Mouse (Mus musculus): ENCODE data around the gene Psmd1.

Gene Psmd1

DNA sequence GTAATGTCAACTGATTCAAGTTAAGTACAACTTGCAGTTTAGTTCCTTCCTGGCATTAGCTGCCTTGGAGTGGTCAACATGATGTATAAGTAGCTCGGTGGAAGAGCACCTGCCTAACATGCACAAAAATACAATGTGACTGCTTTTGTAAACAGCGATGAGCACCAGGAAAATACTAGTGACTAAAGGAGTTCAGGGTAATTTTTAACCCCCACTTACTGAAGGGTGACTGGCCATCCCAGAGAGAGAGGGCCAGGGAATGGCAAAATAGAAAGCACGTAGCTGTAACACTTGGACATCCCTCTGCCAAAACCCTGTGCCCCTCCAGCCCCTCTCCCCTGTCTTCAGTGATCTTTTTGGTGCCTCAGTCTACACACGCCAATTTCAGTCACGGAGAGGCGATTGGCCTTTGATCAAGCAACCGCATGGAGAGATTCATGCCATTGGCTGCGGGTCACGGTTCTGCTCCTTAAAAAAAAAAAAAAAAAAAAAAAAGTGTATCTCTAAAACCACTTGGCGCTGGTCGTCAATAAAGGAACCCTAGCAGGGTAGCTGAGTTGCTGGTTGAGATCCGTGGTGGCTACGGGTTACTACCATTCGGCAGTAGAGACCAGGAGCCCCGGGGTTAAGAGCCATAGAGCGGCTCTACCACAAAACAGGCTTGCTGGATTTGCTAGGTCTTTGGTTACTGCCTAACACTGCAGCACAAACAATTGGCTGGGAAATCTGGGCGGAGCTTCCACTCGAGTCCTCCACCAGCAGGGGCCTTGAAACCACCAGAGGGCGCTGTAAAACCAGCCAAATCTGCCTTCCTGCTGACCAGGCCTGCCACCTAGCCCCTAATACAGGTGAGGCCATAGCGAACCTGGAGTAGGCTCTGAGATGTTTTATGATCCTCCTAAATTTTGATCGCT, 5.1 kb upstream of the Psmd1 start:
- DNase-seq (ENCODE audit: low spot score in 2 of 2): peak; percentile 86 to 90

DNA sequence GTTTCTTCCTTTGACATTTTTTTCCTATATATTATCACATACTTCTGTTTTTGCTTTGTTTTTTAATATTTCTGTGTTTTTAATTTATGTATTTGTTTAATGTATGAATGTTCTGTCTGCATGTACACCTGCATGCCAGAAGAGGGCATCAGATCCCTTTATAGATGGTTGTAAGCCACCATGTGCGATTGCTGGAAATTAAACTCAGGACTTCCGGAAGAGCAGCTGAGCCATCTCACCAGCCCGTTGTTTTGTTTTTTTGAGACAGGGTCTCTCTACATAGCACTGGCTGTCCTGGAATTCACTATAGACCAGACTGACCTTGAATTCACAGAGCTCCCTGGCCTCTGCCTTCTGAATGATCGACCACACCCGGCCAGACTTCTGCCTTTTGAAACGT, 1.7 kb upstream of the Psmd1 start:
- DNase-seq (ENCODE audit: low spot score in 2 of 2): no peak

DNA sequence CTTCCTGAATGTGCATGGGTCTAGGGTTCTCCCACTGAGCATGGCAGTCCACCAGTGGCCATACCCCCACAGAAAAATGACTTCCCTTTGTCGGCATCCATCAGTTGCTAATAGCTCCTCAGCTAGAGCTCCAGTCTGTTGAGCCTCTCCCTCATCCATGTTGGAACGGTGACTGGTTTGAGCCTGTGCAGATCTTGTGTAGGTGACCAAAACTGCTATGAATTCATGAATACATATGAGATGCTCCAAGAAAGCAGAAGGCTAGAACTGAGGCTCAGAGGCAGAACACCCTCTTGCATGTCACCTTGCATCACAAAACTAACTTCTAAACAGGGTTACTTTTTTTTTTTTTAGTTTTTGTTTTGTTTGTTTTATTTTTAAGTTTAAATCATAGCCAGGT, 12.4 kb downstream of the Psmd1 start:
- DNase-seq (ENCODE audit: low spot score in 2 of 2): no peak

DNA sequence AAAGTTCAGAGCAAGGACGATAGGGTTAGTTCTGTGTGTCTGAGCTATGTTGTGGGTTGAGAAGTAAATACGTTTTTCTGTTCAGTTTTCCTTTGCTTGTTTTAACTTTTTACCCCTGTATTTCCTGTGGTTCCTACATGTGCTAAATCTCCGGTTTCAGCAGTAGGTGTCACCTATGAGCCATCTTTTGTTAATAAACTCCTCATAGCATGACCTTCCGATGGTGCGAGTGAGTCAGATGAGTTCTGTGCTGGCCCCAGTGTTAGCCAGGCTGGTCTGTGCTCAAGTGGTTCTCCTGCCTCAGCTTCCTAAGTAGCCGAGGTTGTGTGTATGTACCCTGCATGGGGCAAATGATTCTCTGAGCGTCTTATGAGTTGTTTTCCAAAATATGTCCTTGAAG, 30.2 kb downstream of the Psmd1 start:
- no peak for DNase-seq (ENCODE audit: low spot score in 2 of 2)

DNA sequence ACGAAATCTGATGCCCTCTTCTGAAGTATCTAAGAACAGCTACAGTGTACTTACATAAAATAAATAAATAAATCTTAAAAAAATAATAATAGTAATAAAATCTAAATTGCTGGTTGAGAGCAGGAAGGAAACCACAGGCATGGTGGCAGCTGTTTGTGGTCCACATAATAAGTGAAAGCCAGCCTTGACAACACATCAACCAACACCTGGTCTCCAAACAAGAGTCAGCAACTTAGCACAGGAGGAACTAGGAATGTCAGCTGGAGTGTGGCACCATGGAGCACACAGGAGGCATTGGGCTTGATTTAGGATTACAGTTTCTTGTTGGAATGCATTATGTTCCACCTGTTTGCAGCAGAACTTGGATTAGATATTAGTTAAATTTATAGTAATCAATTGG, 40.9 kb downstream of the Psmd1 start:
- no peak for DNase-seq (ENCODE audit: low spot score in 2 of 2)

DNA sequence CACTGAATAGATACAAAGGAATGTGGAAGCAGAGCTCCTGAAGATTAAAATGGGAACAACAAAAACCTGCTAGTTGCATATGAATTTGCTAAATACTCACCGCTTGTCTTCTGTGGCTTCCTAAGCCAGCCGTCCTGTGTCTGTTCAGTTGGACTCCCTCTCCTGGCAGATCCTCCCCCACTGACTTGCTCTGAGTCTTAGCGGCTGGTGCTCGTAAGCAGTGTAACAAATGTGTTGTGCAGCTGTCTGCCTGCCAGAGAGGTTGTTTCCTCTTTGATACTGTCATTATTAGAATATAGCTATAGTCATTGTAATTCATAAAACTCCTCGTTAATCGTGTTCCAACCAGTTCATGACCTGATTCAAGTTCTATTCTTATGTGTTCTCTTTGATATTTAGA, 47.6 kb downstream of the Psmd1 start, which contains the start of gene Htr2b:
Htr2b (minus strand) TSS at position 192 of the 400 bp plus-strand sequence.
- peak; percentile 37 to 45 for DNase-seq (ENCODE audit: low spot score in 2 of 2)

DNA sequence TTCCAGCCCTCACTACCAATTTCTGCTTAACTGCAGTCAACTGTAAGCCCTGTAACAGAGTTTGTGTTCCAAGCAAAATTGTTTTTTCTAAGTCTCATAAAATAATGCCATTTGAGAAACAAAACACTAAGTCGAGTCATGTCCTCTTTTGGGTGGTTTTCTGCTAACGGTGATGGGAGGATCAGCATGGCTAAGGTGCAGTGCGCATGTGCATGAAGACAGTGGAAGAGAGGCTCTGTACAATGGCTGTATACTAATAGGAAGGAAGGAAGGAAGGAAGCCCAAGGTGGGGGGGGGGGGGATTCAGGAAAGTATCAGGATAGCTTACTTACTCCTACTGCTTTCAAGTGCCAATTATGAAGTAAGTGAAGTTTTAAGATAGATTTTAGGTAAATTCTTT, 50.0 kb downstream of the Psmd1 start:
- DNase-seq (ENCODE audit: low spot score in 2 of 2): no peak

DNA sequence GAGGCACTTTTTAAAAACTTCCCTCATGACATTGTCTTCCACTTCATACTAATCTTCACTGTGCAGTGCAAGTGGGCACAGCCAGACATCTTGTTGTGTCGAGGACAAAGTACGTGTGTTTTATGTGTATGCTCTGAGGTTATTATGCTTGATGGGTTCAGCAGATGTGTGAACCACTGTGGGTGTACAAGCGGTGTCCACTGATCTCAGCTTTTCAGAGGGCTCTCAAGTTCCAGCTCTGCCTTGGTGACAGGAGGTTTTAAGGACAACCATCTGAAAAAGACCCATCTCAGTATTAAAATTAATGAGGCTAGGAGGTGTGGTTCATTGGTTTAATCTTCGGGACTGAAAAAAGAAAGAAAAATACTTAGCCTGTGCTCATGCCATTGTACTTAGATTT, 55.4 kb downstream of the Psmd1 start:
- DNase-seq (ENCODE audit: low spot score in 2 of 2): no peak

DNA sequence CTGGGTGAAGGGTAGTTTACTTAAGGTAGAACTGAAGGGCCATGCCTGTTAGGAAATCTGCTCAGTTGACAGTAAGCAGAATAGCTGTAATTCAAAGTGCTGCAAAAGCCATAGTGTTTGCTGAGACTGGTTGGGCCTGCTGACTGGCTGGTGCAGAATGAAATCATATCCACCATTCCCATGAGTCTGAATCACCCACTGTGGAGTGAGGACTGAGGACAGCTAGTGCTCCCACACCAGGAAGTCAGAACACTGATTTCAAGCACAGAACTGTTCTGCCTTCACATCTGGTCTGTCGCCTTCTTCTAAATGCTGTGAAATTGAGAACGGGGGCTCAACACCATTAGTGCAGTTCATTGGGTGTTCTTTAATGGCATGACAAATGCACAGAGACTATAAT, 61.8 kb downstream of the Psmd1 start:
- no peak for DNase-seq (ENCODE audit: low spot score in 2 of 2)

DNA sequence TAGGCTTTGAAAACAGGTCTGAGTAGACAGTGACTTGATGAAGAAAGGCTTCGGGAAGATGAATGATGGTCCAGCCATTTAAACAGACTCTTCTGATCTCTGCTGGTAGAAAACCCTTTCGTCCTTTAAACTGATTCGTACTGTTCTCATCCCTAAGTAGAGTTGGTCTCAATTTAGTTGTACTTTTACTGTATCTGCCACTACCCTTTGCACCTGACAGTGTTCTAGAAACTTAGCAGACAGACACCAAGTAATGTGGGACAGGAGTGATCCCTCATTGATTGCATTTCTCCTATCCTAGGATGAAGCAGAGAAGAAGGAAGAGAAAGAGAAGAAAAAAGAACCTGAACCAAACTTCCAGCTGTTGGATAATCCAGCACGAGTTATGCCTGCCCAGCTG, 69.2 kb downstream of the Psmd1 start, which contains the start of gene Gm21972:
Gm21972 (plus strand) TSS at position 301 of the 400 bp plus-strand sequence.
- DNase-seq (ENCODE audit: low spot score in 2 of 2): no peak

DNA sequence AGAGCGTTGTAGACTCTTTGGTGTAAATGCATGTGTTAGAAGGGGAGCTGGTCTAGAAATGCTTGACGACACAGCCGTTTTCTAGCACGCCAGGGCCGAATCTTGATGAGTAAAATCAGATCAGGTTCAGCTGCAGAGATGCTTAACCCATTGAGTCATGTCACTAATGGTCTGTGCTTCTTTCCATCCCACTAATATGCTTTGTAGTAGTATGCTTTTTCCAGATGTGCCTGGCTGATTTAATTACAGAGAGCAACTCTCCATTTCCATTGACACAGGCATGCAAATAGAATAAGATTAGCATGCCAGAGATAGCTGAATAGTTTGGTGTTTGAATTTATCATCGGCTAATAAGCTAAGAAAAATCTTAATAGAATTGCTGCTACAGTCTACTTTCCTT, 71.1 kb downstream of the Psmd1 start:
- DNase-seq (ENCODE audit: low spot score in 2 of 2): no peak

DNA sequence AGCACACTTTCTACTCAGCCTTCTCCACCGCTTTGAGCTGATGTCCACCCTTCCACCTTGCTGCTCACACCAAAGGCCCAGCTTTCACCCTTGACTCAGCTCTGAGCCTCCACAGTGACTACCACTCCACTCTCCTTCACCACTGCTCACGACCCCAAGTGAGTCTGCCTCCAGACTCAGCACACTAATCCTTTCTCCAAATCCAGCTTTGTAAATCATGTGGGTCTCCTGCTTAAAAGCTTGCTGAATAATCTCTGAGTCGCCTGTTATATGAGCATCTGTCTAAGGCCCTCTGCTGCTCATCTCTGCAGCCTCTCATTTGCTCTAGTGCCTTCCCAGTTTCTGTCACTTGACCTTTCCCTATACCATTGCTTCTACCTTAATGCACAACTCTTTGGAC, 76.9 kb downstream of the Psmd1 start:
- DNase-seq (ENCODE audit: low spot score in 2 of 2): no peak

DNA sequence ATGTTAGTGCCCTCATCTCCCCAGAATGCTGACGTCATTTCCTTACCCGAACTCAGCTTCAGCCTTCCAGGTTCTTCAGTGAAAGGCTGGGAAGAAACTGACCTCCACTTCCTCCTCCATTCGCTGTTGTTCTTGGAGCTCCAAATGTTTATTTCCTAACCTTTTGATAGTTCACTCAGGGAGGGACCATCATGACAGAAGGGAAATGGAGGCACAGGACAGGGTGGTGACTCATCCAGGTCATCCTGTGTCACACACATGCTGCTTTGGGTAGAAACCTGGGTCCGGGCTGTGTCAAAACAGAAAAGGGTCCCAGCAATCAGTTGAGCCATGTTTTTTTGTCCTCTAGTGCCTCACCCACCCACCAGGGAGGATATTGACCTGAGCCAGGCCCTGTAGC, 79.0 kb downstream of the Psmd1 start:
- DNase-seq (ENCODE audit: low spot score in 2 of 2): no peak

DNA sequence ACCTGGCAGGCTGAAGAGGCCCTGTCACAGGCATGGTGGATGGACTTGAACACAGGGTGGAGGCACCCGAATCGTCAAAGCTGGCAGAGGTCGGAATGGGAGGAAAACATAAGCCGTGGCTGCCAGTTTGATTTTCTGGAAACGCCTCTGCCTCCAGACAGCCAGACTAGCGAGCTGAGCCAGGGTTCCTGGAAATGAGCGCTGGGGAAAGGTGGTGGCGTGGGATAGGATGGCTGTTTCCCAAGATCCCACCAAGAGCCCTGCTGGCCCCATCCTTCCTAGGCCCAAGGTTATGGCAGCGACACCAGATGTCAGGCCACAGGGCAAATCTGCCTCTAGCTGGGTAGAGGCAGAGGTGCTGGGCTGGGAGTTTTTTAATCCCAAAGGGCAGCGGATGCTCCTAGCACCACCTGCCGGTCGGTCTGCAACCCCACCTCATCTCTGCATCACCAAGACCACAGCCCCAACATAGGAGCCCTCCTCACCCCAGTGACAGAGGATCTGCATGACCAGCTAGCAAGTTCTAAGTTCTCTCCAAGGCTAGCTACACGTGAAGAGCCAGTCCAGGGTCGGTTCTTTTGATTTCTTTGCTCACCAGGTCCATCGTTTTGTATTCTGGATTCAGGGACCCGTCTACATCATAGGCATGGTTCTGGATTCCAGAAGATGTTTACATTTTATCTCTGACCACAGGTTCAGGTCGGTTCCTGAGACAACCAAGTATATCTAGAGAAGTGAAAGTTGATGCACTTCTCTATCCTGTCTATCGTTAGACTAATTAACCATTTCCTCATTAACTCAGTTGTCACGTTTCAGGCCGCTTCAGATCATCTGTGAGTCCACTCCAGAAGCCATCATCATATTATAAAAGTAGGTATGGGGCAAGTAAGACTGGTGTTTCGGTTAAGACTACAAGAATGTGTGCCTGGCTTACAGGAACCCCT, 80.1 kb downstream of the Psmd1 start:
- no peak for DNase-seq (ENCODE audit: low spot score in 2 of 2)

DNA sequence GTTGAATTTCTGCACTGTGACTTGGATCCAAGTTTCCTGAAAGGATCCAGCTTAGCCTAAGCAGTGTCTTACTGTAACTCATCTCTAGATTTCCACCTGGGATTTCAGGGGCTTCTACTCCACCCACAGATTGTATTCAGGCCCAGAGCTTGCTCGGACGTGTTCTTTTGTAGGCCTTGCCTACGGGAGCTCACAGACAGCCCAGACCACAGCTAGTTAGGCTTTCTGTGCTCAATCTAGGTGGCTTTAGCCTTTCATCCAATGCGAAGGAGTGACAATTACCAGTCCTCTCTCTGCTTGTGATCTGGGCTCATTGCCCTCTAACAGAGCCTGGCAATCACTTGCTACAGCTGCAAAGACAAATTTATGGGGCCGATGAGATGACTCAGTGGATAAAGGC, 82.1 kb downstream of the Psmd1 start:
- DNase-seq (ENCODE audit: low spot score in 2 of 2): no peak

DNA sequence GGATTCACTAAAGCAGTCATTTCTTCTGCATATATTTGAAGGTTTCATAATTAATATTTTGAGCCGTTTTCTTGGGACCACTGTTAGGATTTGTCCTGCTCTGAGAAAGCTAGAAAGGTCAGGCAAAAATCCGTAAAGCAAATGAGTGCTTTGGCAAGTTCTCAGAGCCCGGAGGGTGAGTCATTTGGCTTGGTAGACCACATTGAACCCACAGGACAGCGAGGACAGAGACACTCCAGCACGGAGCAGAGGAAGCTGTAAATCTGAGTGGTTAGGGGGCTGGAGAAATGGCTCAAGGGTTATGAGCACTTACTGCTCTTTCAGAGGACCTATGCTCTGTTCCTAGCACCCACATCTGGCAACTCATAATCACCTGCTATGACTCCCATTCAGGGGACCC, 83.4 kb downstream of the Psmd1 start:
- no peak for DNase-seq (ENCODE audit: low spot score in 2 of 2)

DNA sequence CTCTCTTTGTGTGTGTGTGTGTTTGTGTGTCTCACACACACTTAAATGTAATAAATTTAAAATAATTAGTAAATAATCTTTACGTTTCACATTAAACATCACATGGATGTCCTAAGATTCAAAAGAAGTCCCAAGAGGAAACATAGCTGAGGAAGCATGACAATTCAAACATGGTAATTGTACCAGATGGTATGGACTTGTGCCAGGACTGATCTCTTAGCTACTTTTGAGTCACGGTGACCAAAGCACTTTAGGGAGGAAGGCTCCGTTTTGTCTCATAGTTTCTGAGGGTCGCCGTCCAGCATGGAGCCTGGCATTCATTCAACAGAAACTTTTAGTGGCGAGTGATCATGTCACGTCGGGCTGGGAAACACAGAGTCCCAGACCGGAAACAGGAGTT, 84.0 kb downstream of the Psmd1 start:
- DNase-seq (ENCODE audit: low spot score in 2 of 2): no peak

DNA sequence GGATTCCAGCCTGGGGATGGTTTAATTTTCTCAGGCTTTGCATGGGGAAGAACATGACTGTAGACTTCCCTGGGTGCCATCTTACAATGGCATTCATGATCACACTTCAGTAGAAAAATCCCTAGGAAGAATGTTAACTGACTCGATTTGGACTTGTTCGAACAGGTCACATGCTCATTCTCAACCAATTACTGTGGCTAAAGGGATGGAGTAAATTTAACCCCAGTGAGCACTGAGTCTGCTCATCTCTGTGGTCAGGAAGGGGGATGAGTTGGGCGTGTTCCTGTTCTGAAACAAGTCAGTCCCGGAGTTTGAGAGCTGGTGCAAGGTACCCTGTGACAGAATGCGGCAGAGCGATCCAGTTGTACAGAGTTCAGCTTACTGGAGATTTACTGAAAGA, 86.7 kb downstream of the Psmd1 start:
- DNase-seq (ENCODE audit: low spot score in 2 of 2): no peak

DNA sequence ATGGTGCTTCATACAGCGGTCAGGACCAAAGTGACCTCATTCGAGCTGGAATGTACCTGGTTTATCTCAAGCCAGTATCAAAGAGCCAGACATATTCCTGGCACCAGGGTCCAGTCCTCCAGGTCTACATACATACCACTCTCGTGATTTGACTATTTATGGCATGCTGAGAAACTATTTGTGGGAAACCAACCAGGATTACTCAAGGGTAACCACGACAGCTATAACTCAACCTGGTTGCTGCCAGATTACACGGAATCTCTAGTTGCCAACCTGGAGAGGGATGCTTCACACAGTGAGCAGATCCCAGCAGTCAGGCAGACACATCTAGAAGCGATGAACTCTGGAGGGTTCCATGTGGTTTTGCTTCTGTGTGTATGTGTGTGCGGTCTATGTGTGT, 87.2 kb downstream of the Psmd1 start:
- DNase-seq (ENCODE audit: low spot score in 2 of 2): no peak

DNA sequence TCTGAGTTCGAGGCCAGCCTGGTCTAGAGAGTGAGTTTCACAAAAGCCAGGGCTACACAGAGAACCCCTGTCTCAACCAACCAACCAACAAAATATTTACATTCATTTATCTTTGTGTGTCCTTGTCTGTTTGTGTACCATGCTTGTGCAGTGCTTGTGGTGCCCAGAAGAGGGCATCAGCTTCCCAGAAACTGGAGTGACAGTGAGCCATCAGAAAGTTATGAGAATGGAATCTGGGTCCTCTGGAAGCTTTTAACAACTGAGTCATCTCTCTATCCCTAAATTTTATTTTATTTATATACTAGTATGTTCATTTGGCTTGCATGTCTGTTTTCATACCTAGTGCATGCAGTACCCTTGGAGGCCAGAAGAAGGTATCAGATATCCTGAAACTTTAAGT, 88.4 kb downstream of the Psmd1 start:
- DNase-seq (ENCODE audit: low spot score in 2 of 2): no peak

DNA sequence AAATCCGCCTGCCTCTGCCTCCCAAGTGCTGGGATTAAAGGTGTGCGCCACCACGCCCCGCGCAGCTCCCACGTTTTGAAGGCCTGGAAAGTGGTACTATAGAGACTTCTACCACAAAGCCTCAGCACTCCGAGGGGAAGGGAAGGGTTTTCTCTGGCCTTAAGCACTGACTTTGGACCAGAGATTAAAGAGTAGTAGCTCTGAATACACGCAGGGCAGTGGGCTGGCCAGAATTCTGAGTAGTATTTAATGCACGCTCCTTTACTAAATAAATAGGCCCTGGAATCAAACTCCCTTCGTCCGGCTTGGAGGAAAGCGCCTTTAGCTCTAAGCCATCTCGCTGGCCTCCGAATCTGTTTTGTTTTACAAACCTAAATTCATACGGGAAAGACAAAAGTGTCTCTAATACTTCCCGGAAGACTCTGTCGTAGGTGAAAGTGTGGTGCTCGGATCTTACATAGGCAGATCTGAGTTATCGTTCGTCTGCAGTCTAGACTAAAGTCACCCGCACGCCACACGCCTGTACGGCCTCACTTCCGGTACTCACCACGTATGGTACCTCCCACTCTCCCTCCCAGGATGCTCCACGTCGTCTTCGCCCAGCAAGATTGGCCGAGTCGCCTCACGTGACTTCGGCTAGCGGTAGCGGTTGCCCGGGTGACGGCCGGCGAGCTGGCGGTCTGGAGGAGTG, 90.1 kb downstream of the Psmd1 start, which contains the start of gene Armc9:
Armc9 (plus strand) TSS at position 648 of the 691 bp plus-strand sequence.
- peak; percentile 96 to 98 for DNase-seq (ENCODE audit: low spot score in 2 of 2)

DNA sequence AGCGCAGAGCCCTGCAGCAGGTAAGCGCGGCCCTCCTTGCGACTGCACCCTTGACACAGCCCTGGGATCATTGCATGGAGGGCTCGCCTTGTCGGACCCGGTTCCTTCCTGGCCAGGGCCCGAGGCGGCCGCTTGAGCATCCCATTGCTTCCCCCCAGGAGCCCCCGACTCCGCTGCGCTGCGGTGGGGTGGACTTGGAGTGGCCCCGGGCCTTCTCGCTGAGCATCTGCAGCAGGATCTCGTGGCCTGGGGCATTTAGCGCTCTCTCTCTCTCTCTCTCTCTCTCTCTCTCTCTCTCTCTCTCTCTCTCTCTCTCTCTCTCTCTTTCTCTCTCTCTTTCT, 90.6 kb downstream of the Psmd1 start:
- no peak for DNase-seq (ENCODE audit: low spot score in 2 of 2)

Data from right cerebral cortex, postnatal 36 days (tissue).